Mouse (Mus musculus): ENCODE measurements at regions not wholly inside any gene's neighbourhood (a gene's known extent, or its start where the extent isn't known, plus 50 kb on each side); places are given as distances from the start of the nearest gene placed in this dataset.

- no peak for DNase-seq
- 88% methylated on average over 8 of the region's 8 CpGs for WGBS
- no peaks in the 10 kb centered on the region for H3K4me1 ChIP-seq (ENCODE audit: control insufficient read depth, insufficient read depth, low read length)
- no peak overlapping the region for H3K4me3 ChIP-seq (replicated peaks; ENCODE audit: insufficient read depth, low read depth, low read length)
- H3K27ac ChIP-seq (ENCODE audit: insufficient read depth, low read length) = no peak overlapping the region
- no peak for TF ChIP-seq CTCF (IDR thresholded peaks at IDR 0.05; ENCODE audit: borderline replicate concordance, insufficient read depth, low read depth, low read length)
- TF ChIP-seq POLR2A (IDR thresholded peaks at IDR 0.05; ENCODE audit: borderline replicate concordance, insufficient read depth, low read length) = no peak
- no peaks in the 10 kb centered on the region for H3K27me3 ChIP-seq (ENCODE audit: control insufficient read depth, insufficient read depth, low read length)
These were observed 1298.4 kb upstream of the A1bg start for GRCm38 (mm10) chr15:62221024-62221819.

- no peak for TF ChIP-seq POLR2A (IDR thresholded peaks at IDR 0.05; ENCODE audit: borderline replicate concordance, insufficient read depth, low read length)
- no peak for TF ChIP-seq CTCF (IDR thresholded peaks at IDR 0.05; ENCODE audit: borderline replicate concordance, insufficient read depth, low read depth, low read length)
- Histone ChIP-seq H3K27me3 (ENCODE audit: control insufficient read depth, insufficient read depth, low read length) (no peaks in the 10 kb centered on the region), H3K27ac (ENCODE audit: insufficient read depth, low read length) (no peak overlapping the region), H3K4me1 (ENCODE audit: control insufficient read depth, insufficient read depth, low read length) (no peaks in the 10 kb centered on the region), H3K4me3 (replicated peaks; ENCODE audit: insufficient read depth, low read depth, low read length) (no peak overlapping the region)
- 92% methylated on average over 3 of the region's 3 CpGs for WGBS
- no peak for DNase-seq
These were observed 1297.8 kb upstream of the A1bg start for GRCm38 (mm10) chr15:62220620-62221019.

GRCm38 (mm10) chr15:62219934-62220540 is 1297.2 kb upstream of the A1bg start:
- H3K27ac ChIP-seq (ENCODE audit: insufficient read depth, low read length) = no peak overlapping the region
- H3K4me3 ChIP-seq (replicated peaks; ENCODE audit: insufficient read depth, low read depth, low read length) = no peak overlapping the region
- 97% methylated on average over 9 of the region's 9 CpGs for WGBS
- H3K27me3 ChIP-seq (ENCODE audit: control insufficient read depth, insufficient read depth, low read length) = no peaks in the 10 kb centered on the region; the same call in 1 of the 2 replicates
- TF ChIP-seq POLR2A (IDR thresholded peaks at IDR 0.05; ENCODE audit: borderline replicate concordance, insufficient read depth, low read length) (no peak), CTCF (IDR thresholded peaks at IDR 0.05; ENCODE audit: borderline replicate concordance, insufficient read depth, low read depth, low read length) (no peak)
- DNase-seq = no peak
- no peaks in the 10 kb centered on the region for H3K4me1 ChIP-seq (ENCODE audit: control insufficient read depth, insufficient read depth, low read length)

- Histone ChIP-seq H3K27me3 (ENCODE audit: control insufficient read depth, insufficient read depth, low read length) (no peaks in the 10 kb centered on the region; the same call in 1 of the 2 replicates), H3K27ac (ENCODE audit: insufficient read depth, low read length) (no peak overlapping the region), H3K4me1 (ENCODE audit: control insufficient read depth, insufficient read depth, low read length) (no peaks in the 10 kb centered on the region), H3K4me3 (replicated peaks; ENCODE audit: insufficient read depth, low read depth, low read length) (no peak overlapping the region)
- TF ChIP-seq CTCF (IDR thresholded peaks at IDR 0.05; ENCODE audit: borderline replicate concordance, insufficient read depth, low read depth, low read length) (no peak), POLR2A (IDR thresholded peaks at IDR 0.05; ENCODE audit: borderline replicate concordance, insufficient read depth, low read length) (no peak)
- no peak for DNase-seq
- WGBS = 89% methylated on average over 21 of the region's 21 CpGs
These were observed 1295.7 kb upstream of the A1bg start for GRCm38 (mm10) chr15:62218346-62219080.

- TF ChIP-seq CTCF (IDR thresholded peaks at IDR 0.05; ENCODE audit: borderline replicate concordance, insufficient read depth, low read depth, low read length) (no peak), POLR2A (IDR thresholded peaks at IDR 0.05; ENCODE audit: borderline replicate concordance, insufficient read depth, low read length) (no peak)
- Histone ChIP-seq H3K27ac (ENCODE audit: insufficient read depth, low read length) (no peak overlapping the region), H3K27me3 (ENCODE audit: control insufficient read depth, insufficient read depth, low read length) (no peaks in the 10 kb centered on the region; the same call in 1 of the 2 replicates), H3K4me3 (replicated peaks; ENCODE audit: insufficient read depth, low read depth, low read length) (no peak overlapping the region), H3K4me1 (ENCODE audit: control insufficient read depth, insufficient read depth, low read length) (no peaks in the 10 kb centered on the region)
- WGBS = 77% methylated on average over 8 of the region's 8 CpGs
- no peak for DNase-seq
These were observed 1294.1 kb upstream of the A1bg start for GRCm38 (mm10) chr15:62216688-62217477.

GRCm38 (mm10) chr15:62215616-62216398 is 1293.0 kb upstream of the A1bg start:
- Histone ChIP-seq H3K27ac (ENCODE audit: insufficient read depth, low read length) (no peak overlapping the region), H3K4me1 (ENCODE audit: control insufficient read depth, insufficient read depth, low read length) (no peaks in the 10 kb centered on the region), H3K4me3 (replicated peaks; ENCODE audit: insufficient read depth, low read depth, low read length) (no peak overlapping the region), H3K27me3 (ENCODE audit: control insufficient read depth, insufficient read depth, low read length) (no peaks in the 10 kb centered on the region; the same call in 1 of the 2 replicates)
- DNase-seq = no peak
- 70% methylated on average over 8 of the region's 8 CpGs for WGBS
- TF ChIP-seq POLR2A (IDR thresholded peaks at IDR 0.05; ENCODE audit: borderline replicate concordance, insufficient read depth, low read length) (no peak), CTCF (IDR thresholded peaks at IDR 0.05; ENCODE audit: borderline replicate concordance, insufficient read depth, low read depth, low read length) (no peak)

Measured in cerebellum, adult 2 months (tissue).